Mouse (Mus musculus) stomach, embryonic 16.5 days (tissue): ENCODE results near the gene Dock1. TPM values are rescaled to one million over a fixed set of nuclear protein-coding genes. Genes with fewer than 3 reads are reported as not detected.

Source experiments
- ATAC-seq: fragments of 200-750 bp; cut with Nextera tagmentation; 2 replicates; pipeline ENCODE4 v1.8.0; 2017; ENCODE audit warnings: moderate number of reproducible peaks, moderate TSS enrichment; ENCODE audit not compliant: insufficient read depth, low FRiP score
- H3K27ac ChIP-seq: fragments of 300-500 bp; sonication (generic); 2 replicates; pipeline ENCODE4 v1.5.1; 2014; ENCODE audit warnings: low read length
- H3K27me3 ChIP-seq: fragments of 300-500 bp; sonication (generic); 2 replicates; pipeline ENCODE4 v1.6.1; 2014; ENCODE audit warnings: low read length, control low read depth, mixed read lengths; ENCODE audit not compliant: control insufficient read depth, insufficient read depth
- H3K36me3 ChIP-seq: fragments of 300-500 bp; sonication (generic); 2 replicates; pipeline ENCODE4 v1.6.1; 2014; ENCODE audit warnings: low read length; ENCODE audit not compliant: control insufficient read depth, insufficient read depth
- H3K4me1 ChIP-seq: fragments of 300-500 bp; sonication (generic); 2 replicates; pipeline ENCODE4 v1.6.1; 2014; ENCODE audit warnings: low read length, control low read depth, mixed read lengths; ENCODE audit not compliant: control insufficient read depth, insufficient read depth
- H3K4me2 ChIP-seq: fragments of 300-500 bp; sonication (generic); 2 replicates; pipeline ENCODE4 v1.6.1; 2014; ENCODE audit warnings: low read depth, low read length, mixed read lengths
- H3K4me3 ChIP-seq: fragments of 300-500 bp; sonication (generic); replicated peaks from 2 replicates; pipeline ENCODE4 v1.5.1; 2014; ENCODE audit warnings: mild to moderate bottlenecking, low read length
- H3K9ac ChIP-seq: fragments of 300-500 bp; sonication (generic); 2 replicates; pipeline ENCODE4 v1.6.1; 2014; ENCODE audit warnings: low read length
- H3K9me3 ChIP-seq: fragments of 300-500 bp; sonication (generic); replicated peaks from 2 replicates; pipeline ENCODE4 v1.6.1; 2016; ENCODE audit warnings: low read length, control low read depth; ENCODE audit not compliant: control insufficient read depth
- WGBS: fragments of 180-500 bp; shearing (Covaris S2); extraction: QIAGEN DNeasy Blood & Tissue Kit; methylation state at CpG from one replicate; pipeline ENCODE4 v1.1.7; 2014; 5-methylcytosine and 5-hydroxymethylcytosine counted together
- polyA plus RNA-seq: library from polyadenylated mRNA; unstranded; fragments of >200 nt; fragmentation: Nextera tagmentation; extraction: Ambion mirVana; gene quantifications from 2 replicates; pipeline ENCODE4 v1.2.1, GENCODE M21; 2015

Dock1 gene
- polyA plus RNA-seq, 1 experiment from 2014 or later = 31.3 TPM

DNA sequence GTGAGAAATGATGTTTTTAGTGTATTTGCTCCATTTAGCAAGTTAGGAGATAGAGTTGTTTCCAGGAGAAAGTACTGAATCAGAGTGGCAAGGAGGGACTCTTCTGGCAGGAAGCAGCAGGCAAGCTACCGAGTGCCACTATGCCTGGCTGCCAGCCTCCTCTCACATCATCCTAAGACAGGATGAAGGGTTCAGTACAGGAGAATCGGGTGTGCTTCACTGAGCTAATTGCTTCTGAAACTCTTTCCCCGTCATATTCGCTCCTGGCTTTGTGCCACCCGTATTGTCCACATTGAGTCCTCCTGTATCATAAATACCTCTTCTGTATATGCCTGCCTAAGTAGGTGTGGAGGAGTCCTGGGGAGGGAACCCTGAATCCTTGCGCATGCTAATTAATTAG, 406.9 kb downstream of the Dock1 start:
- no peaks in the 10 kb centered on the region for H3K36me3 ChIP-seq
- H3K4me2 ChIP-seq = no peak overlapping the region
- no peaks in the 10 kb centered on the region for H3K27me3 ChIP-seq
- no peak for ATAC-seq
- no peak overlapping the region for H3K4me3 ChIP-seq
- no peaks in the 10 kb centered on the region for H3K9me3 ChIP-seq
- no peaks in the 10 kb centered on the region for H3K4me1 ChIP-seq
- no peak overlapping the region for H3K9ac ChIP-seq
- 76% methylated on average over 6 of the region's 6 CpGs for WGBS
- no peak overlapping the region for H3K27ac ChIP-seq

- Histone ChIP-seq H3K9ac (no peak overlapping the region), H3K4me3 (no peak overlapping the region), H3K4me1 (no peaks in the 10 kb centered on the region), H3K27me3 (no peaks in the 10 kb centered on the region), H3K9me3 (no peaks in the 10 kb centered on the region), H3K4me2 (no peak overlapping the region), H3K27ac (no peak overlapping the region), H3K36me3 (no peaks in the 10 kb centered on the region)
- ATAC-seq = no peak
- WGBS = 74% methylated on average over 10 of the region's 10 CpGs
Measured at GRCm38 (mm10) chr7:135077806-135078205, 407.4 kb downstream of the Dock1 start.

- no peaks in the 10 kb centered on the region for H3K4me1 ChIP-seq
- WGBS = 90% methylated on average over 8 of the region's 8 CpGs
- H3K27ac ChIP-seq = no peak overlapping the region
- ATAC-seq = no peak
- no peaks in the 10 kb centered on the region for H3K36me3 ChIP-seq
- no peak overlapping the region for H3K4me3 ChIP-seq
- H3K27me3 ChIP-seq = no peaks in the 10 kb centered on the region
- H3K9me3 ChIP-seq = no peaks in the 10 kb centered on the region
- H3K9ac ChIP-seq = no peak overlapping the region
- no peak overlapping the region for H3K4me2 ChIP-seq
Measured at GRCm38 (mm10) chr7:135083421-135083820, 413.0 kb downstream of the Dock1 start.

DNA sequence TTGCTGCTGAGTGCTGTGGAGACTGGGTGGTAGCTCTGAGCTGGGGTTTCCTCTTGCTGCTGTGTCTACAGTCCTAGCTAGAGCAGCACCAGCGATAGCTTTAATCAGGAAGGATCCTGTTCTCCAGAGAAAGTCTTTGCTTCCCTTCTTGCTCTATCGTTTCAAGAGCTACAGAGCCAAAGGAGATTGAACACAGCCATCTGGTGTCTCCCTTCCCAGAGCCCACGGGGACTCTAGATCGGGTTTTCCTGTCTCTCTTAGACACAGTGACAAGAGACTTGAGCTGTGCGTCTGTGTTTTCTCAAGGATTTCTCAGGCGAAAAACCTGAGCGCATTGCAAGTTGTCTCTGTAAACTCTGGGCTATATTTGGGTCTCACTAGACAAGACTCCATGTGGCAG, 413.6 kb downstream of the Dock1 start:
- Histone ChIP-seq H3K9ac (no peak overlapping the region), H3K36me3 (no peaks in the 10 kb centered on the region), H3K4me2 (no peak overlapping the region), H3K27ac (no peak overlapping the region), H3K9me3 (no peaks in the 10 kb centered on the region), H3K4me3 (no peak overlapping the region), H3K27me3 (no peaks in the 10 kb centered on the region), H3K4me1 (no peaks in the 10 kb centered on the region)
- ATAC-seq = no peak
- 79% methylated on average over 7 of the region's 7 CpGs for WGBS

GRCm38 (mm10) chr7:135086556-135086955, 416.1 kb downstream of the Dock1 start:
- Histone ChIP-seq H3K27ac (no peak overlapping the region), H3K4me2 (no peak overlapping the region), H3K9ac (no peak overlapping the region), H3K27me3 (no peaks in the 10 kb centered on the region), H3K36me3 (no peaks in the 10 kb centered on the region), H3K9me3 (no peaks in the 10 kb centered on the region), H3K4me1 (no peaks in the 10 kb centered on the region), H3K4me3 (no peak overlapping the region)
- WGBS = 78% methylated on average over 5 of the region's 5 CpGs
- ATAC-seq = no peak

GRCm38 (mm10) chr7:135089626-135090025, 419.2 kb downstream of the Dock1 start:
- H3K4me1 ChIP-seq = no peaks in the 10 kb centered on the region
- no peaks in the 10 kb centered on the region for H3K9me3 ChIP-seq
- H3K9ac ChIP-seq = no peak overlapping the region
- H3K36me3 ChIP-seq = 0 out of 2 replicates have a peak, but pooled peaks cover 5% of the 10 kb centered on the region
- H3K27me3 ChIP-seq = no peaks in the 10 kb centered on the region
- WGBS = 86% methylated on average over 4 of the region's 4 CpGs
- H3K27ac ChIP-seq = no peak overlapping the region
- H3K4me2 ChIP-seq = no peak overlapping the region
- no peak for ATAC-seq
- H3K4me3 ChIP-seq = no peak overlapping the region

GRCm38 (mm10) chr7:135093851-135094250, 423.4 kb downstream of the Dock1 start:
- H3K27me3 ChIP-seq = no peaks in the 10 kb centered on the region
- no peak overlapping the region for H3K9ac ChIP-seq
- 0 out of 2 replicates have a peak, but pooled peaks cover 5% of the 10 kb centered on the region for H3K36me3 ChIP-seq
- H3K27ac ChIP-seq = no peak overlapping the region
- no peaks in the 10 kb centered on the region for H3K4me1 ChIP-seq
- WGBS = 79% methylated on average over 2 of the region's 2 CpGs
- no peak overlapping the region for H3K4me2 ChIP-seq
- ATAC-seq = no peak
- no peak overlapping the region for H3K4me3 ChIP-seq
- H3K9me3 ChIP-seq = no peaks in the 10 kb centered on the region

- Histone ChIP-seq H3K4me3 (no peak overlapping the region), H3K4me2 (no peak overlapping the region), H3K9me3 (no peaks in the 10 kb centered on the region), H3K27ac (no peak overlapping the region), H3K27me3 (no peaks in the 10 kb centered on the region), H3K36me3 (no peaks in the 10 kb centered on the region), H3K4me1 (no peaks in the 10 kb centered on the region), H3K9ac (no peak overlapping the region)
- ATAC-seq = no peak
- 93% methylated on average over 7 of the region's 7 CpGs for WGBS
Measured at GRCm38 (mm10) chr7:135101921-135102320, 431.5 kb downstream of the Dock1 start.

DNA sequence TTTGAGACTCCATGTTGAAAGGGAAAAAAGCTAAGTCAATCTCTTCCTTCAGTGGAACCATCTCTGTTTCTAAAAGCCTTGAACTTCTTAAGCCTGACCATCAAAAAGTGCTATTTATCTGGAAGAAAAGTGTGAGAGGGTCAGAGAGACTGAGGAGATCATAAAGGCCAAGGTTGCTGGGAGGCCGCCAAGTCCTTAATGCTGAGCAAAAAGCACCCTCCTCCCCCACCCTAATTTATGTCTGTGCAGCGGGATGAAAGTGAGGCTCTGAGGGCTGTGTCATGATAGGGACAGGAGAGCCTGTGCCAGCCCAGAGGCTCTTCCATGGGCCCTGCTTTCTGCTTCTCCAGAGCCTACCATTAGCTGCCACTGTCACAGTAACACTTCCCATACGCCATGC, 436.1 kb downstream of the Dock1 start:
- Histone ChIP-seq H3K36me3 (peaks cover 10% of the 10 kb centered on the region; the same call in 1 of the 2 replicates), H3K9ac (no peak overlapping the region), H3K4me3 (no peak overlapping the region), H3K4me1 (no peaks in the 10 kb centered on the region), H3K4me2 (no peak overlapping the region), H3K27ac (no peak overlapping the region), H3K9me3 (no peaks in the 10 kb centered on the region), H3K27me3 (no peaks in the 10 kb centered on the region)
- 81% methylated on average over 3 of the region's 3 CpGs for WGBS
- no peak for ATAC-seq

- WGBS = 93% methylated on average over 1 of the region's 1 CpGs
- Histone ChIP-seq H3K27me3 (no peaks in the 10 kb centered on the region), H3K9me3 (no peaks in the 10 kb centered on the region), H3K4me1 (no peaks in the 10 kb centered on the region), H3K36me3 (peaks cover 10% of the 10 kb centered on the region; the same call in 1 of the 2 replicates), H3K4me2 (no peak overlapping the region), H3K27ac (no peak overlapping the region), H3K9ac (no peak overlapping the region), H3K4me3 (no peak overlapping the region)
- ATAC-seq = no peak
Measured at GRCm38 (mm10) chr7:135110307-135110706, 439.9 kb downstream of the Dock1 start.
